Mouse (Mus musculus): ENCODE data around the gene Ctsw. TPM values are rescaled to one million over a fixed set of nuclear protein-coding genes. Genes with fewer than 3 reads are reported as not detected.
A peak's percentile ranks its signal among the peaks of the same experiment; 100 is the strongest.
"Not testable (repeated sequence)": the region's sequence is repeated elsewhere in the genome, so short reads cannot be mapped to it uniquely, and the experiment has no call there.

The Ctsw gene
- polyA plus RNA-seq, 1 experiment from 2014 or later: 4.8 TPM

- Histone ChIP-seq H3K4me3 (no peak overlapping the region), H3K4me1 (peaks cover 19% of the 10 kb centered on the region), H3K9ac (replicated peaks) (no peak overlapping the region), H3K4me2 (replicated peaks) (no peak overlapping the region), H3K9me3 (no peaks in the 10 kb centered on the region), H3K27ac (replicated peaks) (no peak overlapping the region), H3K27me3 (no peaks in the 10 kb centered on the region), H3K36me3 (peaks cover 57% of the 10 kb centered on the region)
- no peak for ATAC-seq (replicated peaks)
- 81% methylated on average over 12 of the region's 12 CpGs for WGBS
Observed at GRCm38 (mm10) chr19:5495353-5496051, 27.2 kb upstream of the Ctsw start.

GRCm38 (mm10) chr19:5494314-5494713 lies 26.0 kb upstream of the Ctsw start:
- no peaks in the 10 kb centered on the region for H3K9me3 ChIP-seq
- H3K27ac ChIP-seq (replicated peaks): no peak overlapping the region
- H3K4me1 ChIP-seq: peaks cover 27% of the 10 kb centered on the region
- no peak overlapping the region for H3K9ac ChIP-seq (replicated peaks)
- 87% methylated on average over 3 of the region's 3 CpGs for WGBS
- no peak for ATAC-seq (replicated peaks)
- no peak overlapping the region for H3K4me2 ChIP-seq (replicated peaks)
- no peaks in the 10 kb centered on the region for H3K27me3 ChIP-seq
- H3K36me3 ChIP-seq: peaks cover 57% of the 10 kb centered on the region
- no peak overlapping the region for H3K4me3 ChIP-seq

GRCm38 (mm10) chr19:5493301-5493721 lies 25.0 kb upstream of the Ctsw start:
- not testable (repeated sequence) for H3K9me3 ChIP-seq; ATAC-seq (replicated peaks); H3K27me3 ChIP-seq; H3K27ac ChIP-seq (replicated peaks); H3K9ac ChIP-seq (replicated peaks); H3K4me2 ChIP-seq (replicated peaks); H3K4me3 ChIP-seq
- WGBS: 74% methylated on average over 9 of the region's 9 CpGs
- peaks cover 37% of the 10 kb centered on the region for H3K4me1 ChIP-seq
- H3K36me3 ChIP-seq: peaks cover 57% of the 10 kb centered on the region

GRCm38 (mm10) chr19:5492641-5493040 lies 24.3 kb upstream of the Ctsw start:
- no peak overlapping the region for H3K4me2 ChIP-seq (replicated peaks)
- peaks cover 53% of the 10 kb centered on the region for H3K36me3 ChIP-seq
- no peak for ATAC-seq (replicated peaks)

GRCm38 (mm10) chr19:5490898-5491708 lies 22.8 kb upstream of the Ctsw start:
- Histone ChIP-seq H3K4me2 (replicated peaks) (peak overlapping the region; percentile 88), H3K27ac (replicated peaks) (peak overlapping the region; percentile 99), H3K9ac (replicated peaks) (peak overlapping the region; percentile 99), H3K36me3 (peaks cover 37% of the 10 kb centered on the region), H3K4me3 (peak overlapping the region; percentile 100), H3K27me3 (no peaks in the 10 kb centered on the region), H3K4me1 (peaks cover 50% of the 10 kb centered on the region), H3K9me3 (no peaks in the 10 kb centered on the region)
- peak; percentile 23 for ATAC-seq (replicated peaks)
- WGBS: 0% methylated on average over 59 of the region's 59 CpGs

More at GRCm38 (mm10) chr19:5492641-5493040, 24.3 kb upstream of the Ctsw start:
- Histone ChIP-seq H3K27me3 (no peaks in the 10 kb centered on the region), H3K27ac (replicated peaks) (no peak overlapping the region), H3K9me3 (no peaks in the 10 kb centered on the region), H3K4me3 (no peak overlapping the region), H3K9ac (replicated peaks) (no peak overlapping the region), H3K4me1 (peaks cover 40% of the 10 kb centered on the region)
- 88% methylated on average over 4 of the region's 4 CpGs for WGBS

GRCm38 (mm10) chr19:5490313-5490897 lies 22.1 kb upstream of the Ctsw start, which contains the start of gene Cfl1:
Cfl1 (plus strand) TSS chr19:5490455.
- H3K4me1 ChIP-seq: peaks cover 50% of the 10 kb centered on the region
- under 1% methylated on average over 60 of the region's 62 CpGs for WGBS

GRCm38 (mm10) chr19:5489721-5490120 lies 21.4 kb upstream of the Ctsw start:
- H3K9ac ChIP-seq (replicated peaks); H3K27me3 ChIP-seq; H3K9me3 ChIP-seq; ATAC-seq (replicated peaks): not testable (repeated sequence)
- Histone ChIP-seq H3K36me3 (peaks cover 34% of the 10 kb centered on the region), H3K4me3 (peak overlapping the region; percentile 100), H3K4me1 (peaks cover 50% of the 10 kb centered on the region), H3K27ac (replicated peaks) (peak overlapping the region; percentile 99), H3K4me2 (replicated peaks) (peak overlapping the region; percentile 88)
- 50% methylated on average over 10 of the region's 10 CpGs for WGBS

More at GRCm38 (mm10) chr19:5490313-5490897, 22.1 kb upstream of the Ctsw start, which contains the start of gene Cfl1:
- Histone ChIP-seq H3K27me3 (no peaks in the 10 kb centered on the region), H3K36me3 (peaks cover 32% of the 10 kb centered on the region), H3K9ac (replicated peaks) (peak within 1 kb of the TSS; percentile 99), H3K27ac (replicated peaks) (peak within 1 kb of the TSS; percentile 99), H3K4me3 (peak within 1 kb of the TSS; percentile 100), H3K4me2 (replicated peaks) (peak within 1 kb of the TSS; percentile 88), H3K9me3 (no peaks in the 10 kb centered on the region)
- peak; percentile 71 for ATAC-seq (replicated peaks)

- WGBS: under 1% methylated on average over 26 of the region's 26 CpGs
- peaks cover 32% of the 10 kb centered on the region for H3K36me3 ChIP-seq
- H3K27ac ChIP-seq (replicated peaks): peak overlapping the region; percentile 99
- H3K9me3 ChIP-seq: no peaks in the 10 kb centered on the region
- H3K4me3 ChIP-seq: peak overlapping the region; percentile 61
- peak overlapping the region; percentile 88 for H3K4me2 ChIP-seq (replicated peaks)
- no peaks in the 10 kb centered on the region for H3K27me3 ChIP-seq
- peaks cover 50% of the 10 kb centered on the region for H3K4me1 ChIP-seq
- peak overlapping the region; percentile 47 for H3K9ac ChIP-seq (replicated peaks)
- peak; percentile 77 for ATAC-seq (replicated peaks)
Observed at GRCm38 (mm10) chr19:5488878-5489571, 20.7 kb upstream of the Ctsw start.

GRCm38 (mm10) chr19:5487768-5488550 lies 19.7 kb upstream of the Ctsw start, which contains the start of gene Mus81:
Mus81 (minus strand) TSS chr19:5488402.
- H3K27me3 ChIP-seq: no peaks in the 10 kb centered on the region
- peak within 1 kb of the TSS; percentile 67 for H3K9ac ChIP-seq (replicated peaks)
- under 1% methylated on average over 39 of the region's 39 CpGs for WGBS
- peaks cover 32% of the 10 kb centered on the region for H3K36me3 ChIP-seq
- peaks cover 46% of the 10 kb centered on the region for H3K4me1 ChIP-seq
- H3K4me3 ChIP-seq: peak within 1 kb of the TSS; percentile 61
- H3K27ac ChIP-seq (replicated peaks): peak within 1 kb of the TSS; percentile 99
- no peaks in the 10 kb centered on the region for H3K9me3 ChIP-seq
- ATAC-seq (replicated peaks): peak; percentile 49
- peak within 1 kb of the TSS; percentile 88 for H3K4me2 ChIP-seq (replicated peaks)

GRCm38 (mm10) chr19:5486771-5487170 lies 18.5 kb upstream of the Ctsw start:
- no peak overlapping the region for H3K9ac ChIP-seq (replicated peaks)
- H3K4me2 ChIP-seq (replicated peaks): no peak overlapping the region
- peaks cover 34% of the 10 kb centered on the region for H3K4me1 ChIP-seq
- WGBS: 91% methylated on average over 4 of the region's 4 CpGs
- no peaks in the 10 kb centered on the region for H3K27me3 ChIP-seq
- H3K9me3 ChIP-seq: no peaks in the 10 kb centered on the region
- ATAC-seq (replicated peaks): no peak
- peaks cover 36% of the 10 kb centered on the region for H3K36me3 ChIP-seq
- H3K4me3 ChIP-seq: peak overlapping the region; percentile 61
- H3K27ac ChIP-seq (replicated peaks): no peak overlapping the region

- Histone ChIP-seq H3K27ac (replicated peaks) (no peak overlapping the region), H3K9ac (replicated peaks) (no peak overlapping the region), H3K4me2 (replicated peaks) (no peak overlapping the region), H3K4me1 (peaks cover 31% of the 10 kb centered on the region), H3K36me3 (peaks cover 37% of the 10 kb centered on the region), H3K4me3 (no peak overlapping the region), H3K9me3 (no peaks in the 10 kb centered on the region), H3K27me3 (no peaks in the 10 kb centered on the region)
- no peak for ATAC-seq (replicated peaks)
- WGBS: 88% methylated on average over 8 of the region's 8 CpGs
Observed at GRCm38 (mm10) chr19:5486286-5486685, 18.0 kb upstream of the Ctsw start.

Measured in forebrain, embryonic 15.5 days (tissue).